Mouse (Mus musculus) kidney, postnatal 0 days (tissue): ENCODE measurements around the gene Chpf. TPM values are rescaled to one million over a fixed set of nuclear protein-coding genes. Genes with fewer than 3 reads are reported as not detected.

ENCODE experiments used
- ATAC-seq: fragments of 200-750 bp; cut with Nextera tagmentation; replicated peaks from 2 replicates; pipeline ENCODE4 v1.8.0; 2017; ENCODE audit warnings: low read depth, moderate number of reproducible peaks, moderate TSS enrichment, moderate library complexity; ENCODE audit not compliant: low FRiP score
- DNase-seq: peaks from one replicate; pipeline ENCODE4 v3.0.0-alpha.2; 2016; ENCODE audit warnings: low spot score
- H3K27ac ChIP-seq: fragments of 300-500 bp; sonication (generic); 2 replicates; pipeline ENCODE4 v1.5.1; 2014; ENCODE audit warnings: mild to moderate bottlenecking
- H3K27me3 ChIP-seq: fragments of 300-500 bp; sonication (generic); 2 replicates; pipeline ENCODE4 v1.6.1; 2014; ENCODE audit warnings: low read length, mixed read lengths; ENCODE audit not compliant: insufficient read depth
- H3K36me3 ChIP-seq: fragments of 300-500 bp; sonication (generic); 2 replicates; pipeline ENCODE4 v1.6.1; 2014; ENCODE audit warnings: low read length, mixed read lengths; ENCODE audit not compliant: insufficient read depth
- H3K4me1 ChIP-seq: fragments of 300-500 bp; sonication (generic); replicated peaks from 2 replicates; pipeline ENCODE4 v1.6.1; 2014; ENCODE audit warnings: antibody characterized with exemption, low read length, mixed read lengths; ENCODE audit not compliant: insufficient read depth
- H3K4me2 ChIP-seq: fragments of 300-500 bp; sonication (generic); 2 replicates; pipeline ENCODE4 v1.6.1; 2014; ENCODE audit warnings: mild to moderate bottlenecking, low read length, moderate library complexity, mixed read lengths
- H3K4me3 ChIP-seq: fragments of 300-500 bp; sonication (generic); replicated peaks from 2 replicates; pipeline ENCODE4 v1.5.1; 2014; ENCODE audit warnings: low read depth, low read length
- H3K9ac ChIP-seq: fragments of 300-500 bp; sonication (generic); 2 replicates; pipeline ENCODE4 v1.6.1; 2014; ENCODE audit warnings: low read depth, low read length
- H3K9me3 ChIP-seq: fragments of 300-500 bp; sonication (generic); replicated peaks from 2 replicates; pipeline ENCODE4 v1.6.1; 2016; ENCODE audit warnings: low read length, inconsistent platforms, mixed read lengths
- CTCF ChIP-seq: IDR thresholded peaks from 2 replicates; pipeline ENCODE4 v1.5.1; 2016; ENCODE audit warnings: antibody characterized with exemption, low read depth, mild to moderate bottlenecking, moderate library complexity
- WGBS: fragments of 180-500 bp; shearing (Covaris S2); extraction: QIAGEN DNeasy Blood & Tissue Kit; methylation state at CpG from one replicate; pipeline ENCODE4 v1.1.7; 2014; 5-methylcytosine and 5-hydroxymethylcytosine counted together
- polyA plus RNA-seq: library from polyadenylated mRNA; unstranded; fragments of >200 nt; fragmentation: Nextera tagmentation; extraction: Ambion mirVana; gene quantifications from 2 replicates; pipeline ENCODE4 v1.2.1, GENCODE M21; 2015

Gene Chpf
- polyA plus RNA-seq, 1 experiment from 2014 or later: 38.3 TPM

GRCm38 (mm10) chr1:75478497-75478896 lies 610 bp downstream of the Chpf start:
- peaks cover 22% of the 10 kb centered on the region; the same call in 1 of the 2 replicates for H3K27me3 ChIP-seq
- ATAC-seq (no peak; the same call in 1 of the 2 replicates), DNase-seq (peak; percentile 74)
- peaks cover 22% of the 10 kb centered on the region for H3K36me3 ChIP-seq
- WGBS: under 1% methylated on average over 21 of the region's 25 CpGs
- no peak for TF ChIP-seq CTCF
- H3K9ac ChIP-seq: peak overlapping the region; percentile 61
- peak overlapping the region; percentile 54 for H3K4me3 ChIP-seq
- peak overlapping the region; percentile 73 for H3K27ac ChIP-seq
- H3K4me1 ChIP-seq: peaks cover 7% of the 10 kb centered on the region
- H3K4me2 ChIP-seq: peak overlapping the region; percentile 76
- no peaks in the 10 kb centered on the region for H3K9me3 ChIP-seq

GRCm38 (mm10) chr1:75477966-75478290 lies 1.2 kb downstream of the Chpf start:
- DNase-seq (no peak), ATAC-seq (no peak)
- Histone ChIP-seq H3K9ac (no peak overlapping the region), H3K4me2 (peak overlapping the region; percentile 76), H3K4me1 (peaks cover 7% of the 10 kb centered on the region), H3K27me3 (peaks cover 17% of the 10 kb centered on the region; the same call in 1 of the 2 replicates), H3K36me3 (peaks cover 22% of the 10 kb centered on the region), H3K4me3 (peak overlapping the region; percentile 54; the same call in 1 of the 2 replicates), H3K27ac (no peak overlapping the region), H3K9me3 (no peaks in the 10 kb centered on the region)
- 39% methylated on average over 3 of the region's 3 CpGs for WGBS
- TF ChIP-seq CTCF: no peak

GRCm38 (mm10) chr1:75477264-75477965 lies 1.7 kb downstream of the Chpf start:
- Histone ChIP-seq H3K4me2 (peak overlapping the region; percentile 76), H3K9me3 (no peaks in the 10 kb centered on the region), H3K9ac (no peak overlapping the region), H3K27me3 (peaks cover 13% of the 10 kb centered on the region; the same call in 1 of the 2 replicates), H3K4me3 (no peak overlapping the region; the same call in 1 of the 2 replicates), H3K27ac (no peak overlapping the region), H3K4me1 (peaks cover 7% of the 10 kb centered on the region), H3K36me3 (peaks cover 22% of the 10 kb centered on the region)
- peak; percentile 90 for TF ChIP-seq CTCF
- DNase-seq (peak; percentile 82), ATAC-seq (peak; percentile 3; the same call in 1 of the 2 replicates)
- 11% methylated on average over 35 of the region's 35 CpGs for WGBS

GRCm38 (mm10) chr1:75476441-75476840 lies 2.7 kb downstream of the Chpf start:
- Histone ChIP-seq H3K4me2 (no peak overlapping the region), H3K27me3 (peaks cover 6% of the 10 kb centered on the region; the same call in 1 of the 2 replicates), H3K9me3 (no peaks in the 10 kb centered on the region), H3K36me3 (peaks cover 22% of the 10 kb centered on the region), H3K27ac (no peak overlapping the region), H3K4me1 (peaks cover 7% of the 10 kb centered on the region), H3K4me3 (no peak overlapping the region), H3K9ac (no peak overlapping the region)
- ATAC-seq (no peak), DNase-seq (no peak)
- 96% methylated on average over 11 of the region's 11 CpGs for WGBS
- TF ChIP-seq CTCF: no peak

- Histone ChIP-seq H3K4me2 (no peak overlapping the region), H3K27me3 (0 out of 2 replicates have a peak, but pooled peaks cover 5% of the 10 kb centered on the region), H3K27ac (no peak overlapping the region), H3K9ac (no peak overlapping the region), H3K9me3 (no peaks in the 10 kb centered on the region), H3K4me3 (no peak overlapping the region), H3K4me1 (no peaks in the 10 kb centered on the region), H3K36me3 (0 out of 2 replicates have a peak, but pooled peaks cover 3% of the 10 kb centered on the region)
- 81% methylated on average over 17 of the region's 17 CpGs for WGBS
- no peak for TF ChIP-seq CTCF
- ATAC-seq (no peak), DNase-seq (no peak)
Observed at GRCm38 (mm10) chr1:75469287-75469825, 9.8 kb downstream of the Chpf start.

- Histone ChIP-seq H3K9ac (no peak overlapping the region), H3K9me3 (no peaks in the 10 kb centered on the region), H3K4me2 (no peak overlapping the region), H3K4me3 (no peak overlapping the region), H3K27me3 (0 out of 2 replicates have a peak, but pooled peaks cover 5% of the 10 kb centered on the region), H3K4me1 (no peaks in the 10 kb centered on the region), H3K27ac (no peak overlapping the region), H3K36me3 (no peaks in the 10 kb centered on the region)
- TF ChIP-seq CTCF: peak; percentile 94
- DNase-seq (peak; percentile 93), ATAC-seq (peak; percentile 77)
- WGBS: 7% methylated on average over 14 of the region's 14 CpGs
Observed at GRCm38 (mm10) chr1:75467215-75467927, 11.7 kb downstream of the Chpf start.
